In genomic region chr19:26845276-26846016, GRCm38 (mm10) we compare ENCODE assay signal across 8 mouse cellular contexts. TPM values are rescaled to one million over a fixed set of nuclear protein-coding genes. Genes with fewer than 3 reads are reported as not detected.
DNase-seq lines count a peak whose midpoint lies in the region; ATAC-seq and TF ChIP-seq lines count a peak whose summit lies in the region.

No protein-coding gene starts in this region.

- 0% methylated on average over 16 of the region's 16 CpGs for WGBS in lung, embryonic 16.5 days

- no peaks in the 10 kb centered on the region for H3K27me3 ChIP-seq in lung, embryonic 16.5 days (ENCODE audit: control insufficient read depth, insufficient read depth, low read depth, low read length)

- H3K4me1 ChIP-seq in ES-E14 (ENCODE audit: control insufficient read depth in 2 of 2, insufficient read depth in 2 of 2, low read length in 2 of 2, poor library complexity in 1 of 2) = peaks cover 0 to 9% of the 10 kb centered on the region in 2 experiments; a peak in 1 of 4 replicates
- peaks cover 12% of the 10 kb centered on the region for H3K4me1 ChIP-seq in lung, embryonic 16.5 days (replicated peaks; ENCODE audit: control insufficient read depth, insufficient read depth, low read length)

- peak; percentile 82 to 96 for ATAC-seq in hematopoietic stem cell, adult 5-6 weeks (replicated peaks in 1 of 2; ENCODE audit: insufficient read depth in 1 of 2, low FRiP score in 2 of 2, low TSS enrichment in 1 of 2, low read depth in 1 of 2, poor library complexity in 2 of 2, severe bottlenecking in 2 of 2)
- ATAC-seq in lung, embryonic 16.5 days (ENCODE audit: low read depth) = peak; percentile 96

- no peaks in the 10 kb centered on the region for H3K36me3 ChIP-seq in ES-E14 (ENCODE audit: control insufficient read depth, insufficient read depth, low read length, poor library complexity, severe bottlenecking)
- no peaks in the 10 kb centered on the region for H3K36me3 ChIP-seq in lung, embryonic 16.5 days (ENCODE audit: control insufficient read depth, insufficient read depth, low read length)

- in situ Hi-C loops in ES-E14 (cut with MboI; ENCODE audit: low sequenced_read_pairs in 2 of 2, unreplicated experiment in 2 of 2) = no loop called here

- peak overlapping the region; percentile 64 for H3K4me2 ChIP-seq in lung, embryonic 16.5 days (ENCODE audit: low read depth, low read length)

- H3K4me3 ChIP-seq in ES-E14 (ENCODE audit: insufficient read depth in 1 of 2, low read depth in 1 of 2, low read length in 2 of 2, poor library complexity in 1 of 2, severe bottlenecking in 1 of 2) = peak overlapping the region; percentile 50 to 70
- H3K4me3 ChIP-seq in lung, embryonic 16.5 days (ENCODE audit: low read length) = peak overlapping the region; percentile 61

- no peak overlapping the region for H3K9ac ChIP-seq in ES-E14 (ENCODE audit: insufficient read depth, low read depth, low read length, poor library complexity, severe bottlenecking)
- H3K9ac ChIP-seq in lung, embryonic 16.5 days (ENCODE audit: low read length) = peak overlapping the region; percentile 77

- DNase-seq in ES-E14 (ENCODE audit: low read depth, low spot score) = peak; percentile 95
- DNase-seq in cerebellum, adult 11-12 months = peak; percentile 76
- DNase-seq in forelimb bud, embryonic 11.5 days (ENCODE audit: low read depth, low spot score) = peak; percentile 98
- DNase-seq in layer of hippocampus, adult 9-10 months (ENCODE audit: low spot score) = peak; percentile 74
- peak; percentile 78 for DNase-seq in ovary, postnatal 10 days (ENCODE audit: low spot score)
- peak; percentile 68 to 85 for DNase-seq in thymus, postnatal 10 days (ENCODE audit: low spot score in 2 of 2)

- H3K27ac ChIP-seq in ES-E14 (ENCODE audit: insufficient read depth, low read depth, low read length, poor library complexity, severe bottlenecking) = no peak overlapping the region
- H3K27ac ChIP-seq in lung, embryonic 16.5 days (ENCODE audit: low read length) = peak overlapping the region; percentile 96

- no peaks in the 10 kb centered on the region for H3K9me3 ChIP-seq in ES-E14 (ENCODE audit: control insufficient read depth, insufficient read depth, low read depth, low read length)
- no peaks in the 10 kb centered on the region; the same call in 1 of the 2 replicates for H3K9me3 ChIP-seq in lung, embryonic 16.5 days (ENCODE audit: control insufficient read depth, low read length)

TF ChIP-seq in ES-E14, 5 proteins besides CTCF, POLR2A, EP300 and RAD21:
- peak; percentile 46; the same call in 1 of the 2 replicates for TF ChIP-seq HCFC1 (IDR thresholded peaks at IDR 0.05; ENCODE audit: borderline replicate concordance, insufficient read depth, low read length)
- TF ChIP-seq CHD2 (IDR thresholded peaks at IDR 0.05; ENCODE audit: low read depth, low read length) = no peak

RNA-seq across cellular contexts. Expression of gene Gm815, which starts 40.2 kb away (rescaled TPM):
- not detected in 2 replicates for total RNA-seq in ES-E14 (2012; rRNA removed)
- total RNA-seq in hematopoietic stem cell, adult 5-6 weeks (2017) = not detected in 2 replicates
- 0.34 and 0.82 TPM in 2 replicates for polyA plus RNA-seq in lung, embryonic 16.5 days (2015; fragmentation: Nextera tagmentation; extraction: Ambion mirVana)
